Mouse (Mus musculus) MEL-GATA-1-ER (cell line): ENCODE results near the gene Bfar.
A peak's percentile ranks its signal among the peaks of the same experiment; 100 is the strongest.
"Not testable (repeated sequence)": the region's sequence is repeated elsewhere in the genome, so short reads cannot be mapped to it uniquely, and the experiment has no call there.

Source experiments
- DNase-seq: peaks from one replicate; pipeline ENCODE4 v3.0.0-alpha.2; 2012; ENCODE audit warnings: low read depth; ENCODE audit errors: extremely low read depth

Bfar gene

GRCm38 (mm10) chr16:13716821-13717553, 45.3 kb downstream of the Bfar start:
- peak; percentile 23 for DNase-seq

GRCm38 (mm10) chr16:13722937-13723336, 51.3 kb downstream of the Bfar start:
- no peak for DNase-seq

GRCm38 (mm10) chr16:13727811-13728335, 56.2 kb downstream of the Bfar start:
- DNase-seq: no peak

- DNase-seq: no peak
Observed at GRCm38 (mm10) chr16:13729428-13729827, 57.8 kb downstream of the Bfar start.

GRCm38 (mm10) chr16:13730285-13731255, 58.9 kb downstream of the Bfar start, which contains the start of gene Pla2g10:
TSS of gene Pla2g10 (minus strand) at chr16:13730983.
- DNase-seq: peak; percentile 47

GRCm38 (mm10) chr16:13732786-13733185, 61.1 kb downstream of the Bfar start:
- no peak for DNase-seq

- peak; percentile 20 for DNase-seq
Observed at GRCm38 (mm10) chr16:13733518-13734137, 62.0 kb downstream of the Bfar start.

GRCm38 (mm10) chr16:13735977-13736376, 64.3 kb downstream of the Bfar start:
- no peak for DNase-seq

GRCm38 (mm10) chr16:13739044-13739443, 67.4 kb downstream of the Bfar start:
- not testable (repeated sequence) for DNase-seq

GRCm38 (mm10) chr16:13740844-13741243, 69.2 kb downstream of the Bfar start:
- no peak for DNase-seq

- DNase-seq: no peak
Observed at GRCm38 (mm10) chr16:13747708-13748107, 76.0 kb downstream of the Bfar start.

GRCm38 (mm10) chr16:13748124-13748523, 76.5 kb downstream of the Bfar start:
- DNase-seq: no peak

- DNase-seq: not testable (repeated sequence)
Observed at GRCm38 (mm10) chr16:13748813-13749212, 77.2 kb downstream of the Bfar start.

- DNase-seq: no peak
Observed at GRCm38 (mm10) chr16:13749306-13749705, 77.6 kb downstream of the Bfar start.

GRCm38 (mm10) chr16:13749981-13750380, 78.3 kb downstream of the Bfar start:
- DNase-seq: no peak

GRCm38 (mm10) chr16:13750626-13751025, 79.0 kb downstream of the Bfar start:
- no peak for DNase-seq
